Mouse (Mus musculus) lung, postnatal 4 days (tissue): ENCODE results near the gene Eml3.
"Not testable (repeated sequence)": the region's sequence is repeated elsewhere in the genome, so short reads cannot be mapped to it uniquely, and the experiment has no call there.

Source experiments
- DNase-seq, 2 experiments: peaks; one replicate each; pipeline ENCODE4 v3.0.0; 2021

The Eml3 gene

DNA sequence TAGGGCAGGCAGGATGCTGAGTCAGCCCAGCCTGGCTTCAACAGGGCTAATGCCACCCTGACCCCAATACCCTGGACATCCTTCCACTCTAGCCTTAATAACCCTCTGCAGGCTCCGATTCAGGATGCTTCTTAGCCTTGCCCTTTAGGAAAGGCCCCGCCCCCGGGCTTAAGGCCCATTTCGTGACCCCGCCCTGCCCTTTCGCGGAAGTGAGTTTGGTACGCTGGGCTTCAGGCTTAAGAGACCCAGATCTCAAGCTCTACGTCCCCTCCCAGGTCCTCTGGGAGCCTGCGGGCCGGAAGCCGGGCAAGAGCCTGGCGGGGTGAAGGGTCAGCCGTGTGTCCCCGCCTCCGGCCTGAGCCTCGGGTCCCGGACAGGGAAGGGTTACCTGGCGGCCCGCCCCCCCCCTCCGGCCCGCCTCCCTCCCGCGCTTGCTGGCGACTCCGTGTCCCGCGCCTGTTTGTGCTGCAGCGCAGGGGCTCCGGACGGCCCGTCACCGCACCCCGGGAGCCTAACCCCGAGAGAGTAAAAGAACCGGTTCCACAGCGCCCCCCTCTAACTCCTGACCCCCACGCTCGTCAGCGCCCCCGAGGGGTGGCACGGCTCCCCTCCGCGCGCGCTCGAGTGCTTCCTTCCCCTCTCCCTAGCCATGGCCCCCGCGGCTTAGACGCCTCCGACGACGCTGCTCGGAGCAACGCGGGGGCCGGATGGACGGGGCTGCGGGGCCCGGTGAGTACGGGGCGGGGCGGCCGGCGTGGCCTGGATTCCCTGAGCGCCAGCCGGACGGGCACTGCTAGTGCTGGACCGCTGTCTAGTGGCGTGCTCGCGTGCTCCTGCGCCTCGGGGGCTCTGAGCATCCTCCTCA lies at the start of gene Eml3, which contains the start of gene Rom1:
Gene Eml3, plus strand, starts transcription at position 329 of the 865 bp plus-strand sequence.
Gene Rom1, minus strand, starts transcription at position 133 of the 865 bp plus-strand sequence.
- DNase-seq, result peak; percentile 93 to 94

GRCm38 (mm10) chr19:8880311-8881033 lies 48.9 kb upstream of the Eml3 start, which contains the start of gene Uqcc3:
Gene Uqcc3 (minus strand): TSS chr19:8880923.
- peak; percentile 92 to 93 for DNase-seq

GRCm38 (mm10) chr19:8881034-8881392 lies 48.3 kb upstream of the Eml3 start:
- no peak for DNase-seq

DNA sequence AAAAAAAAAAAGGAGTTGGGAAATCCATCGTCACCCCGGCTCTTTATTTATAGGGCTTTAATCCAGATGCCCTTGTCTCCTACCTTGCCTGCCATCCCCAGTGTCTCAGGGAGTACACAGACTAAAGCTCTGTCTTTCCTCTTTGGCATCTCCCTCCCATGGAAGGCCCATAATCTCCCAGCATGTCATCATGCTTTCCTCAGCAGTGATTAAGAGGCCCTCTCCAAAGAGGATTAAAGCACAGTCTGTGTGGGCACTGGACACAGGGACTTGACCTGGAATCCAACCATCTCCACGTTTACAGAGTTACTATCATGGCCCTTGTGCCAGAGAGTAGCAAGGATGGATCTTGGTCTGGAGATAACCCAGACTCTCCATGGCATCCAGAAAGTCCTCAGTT lies 45.7 kb upstream of the Eml3 start, which contains the start of the genes Lbhd1 and Gm49403:
Gene Lbhd1, plus strand, starts transcription at position 117 of the 400 bp plus-strand sequence.
Gene Gm49403, plus strand, starts transcription at position 315 of the 400 bp plus-strand sequence.
- DNase-seq, result no peak

DNA sequence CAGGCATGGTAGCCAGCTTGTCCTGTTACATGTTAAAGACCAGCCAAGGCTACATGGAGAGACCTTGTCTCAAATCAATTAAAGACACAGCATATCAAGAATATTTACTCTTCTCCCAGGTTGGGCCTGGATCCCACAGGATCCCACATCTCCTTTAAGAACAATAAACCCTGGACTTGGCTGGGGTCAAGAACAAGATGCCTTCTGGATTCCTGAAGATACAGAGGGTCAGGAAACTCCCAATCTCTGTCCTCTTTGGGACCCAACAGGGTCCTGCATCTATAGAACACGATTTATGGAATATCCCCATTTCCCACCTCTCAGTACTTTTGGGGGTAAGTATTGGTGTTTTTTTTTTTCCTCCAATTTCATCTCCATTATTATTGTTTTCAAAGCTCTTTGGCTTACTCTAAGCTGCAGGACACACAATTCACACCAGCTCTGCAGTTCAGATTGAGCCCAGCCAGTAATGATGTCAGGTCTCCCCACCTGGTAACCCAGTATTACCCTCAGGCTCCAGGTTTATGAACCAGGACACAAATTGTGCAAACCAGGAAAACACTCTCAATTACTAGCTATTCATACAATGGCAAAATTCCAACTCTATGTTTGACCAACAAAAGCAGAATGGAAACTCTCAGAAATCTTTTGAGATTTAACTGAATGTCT lies 42.3 kb upstream of the Eml3 start:
- no peak for DNase-seq

GRCm38 (mm10) chr19:8887585-8888463 lies 41.5 kb upstream of the Eml3 start:
- no peak for DNase-seq

- DNase-seq, result peak; percentile 96
Measured at GRCm38 (mm10) chr19:8888511-8889385, 40.6 kb upstream of the Eml3 start, which contains the start of the genes 1810009A15Rik and Gm49416. Gene 1810009A15Rik (plus strand): TSS chr19:8888853. Gene Gm49416 (plus strand): TSS chr19:8888926.

- DNase-seq, result peak; percentile 89 to 90
Measured at GRCm38 (mm10) chr19:8892829-8893766, 36.3 kb upstream of the Eml3 start, which contains the start of gene Ints5. Gene Ints5 (plus strand): TSS chr19:8893005.

GRCm38 (mm10) chr19:8895397-8895960 lies 33.9 kb upstream of the Eml3 start:
- DNase-seq, result no peak

DNA sequence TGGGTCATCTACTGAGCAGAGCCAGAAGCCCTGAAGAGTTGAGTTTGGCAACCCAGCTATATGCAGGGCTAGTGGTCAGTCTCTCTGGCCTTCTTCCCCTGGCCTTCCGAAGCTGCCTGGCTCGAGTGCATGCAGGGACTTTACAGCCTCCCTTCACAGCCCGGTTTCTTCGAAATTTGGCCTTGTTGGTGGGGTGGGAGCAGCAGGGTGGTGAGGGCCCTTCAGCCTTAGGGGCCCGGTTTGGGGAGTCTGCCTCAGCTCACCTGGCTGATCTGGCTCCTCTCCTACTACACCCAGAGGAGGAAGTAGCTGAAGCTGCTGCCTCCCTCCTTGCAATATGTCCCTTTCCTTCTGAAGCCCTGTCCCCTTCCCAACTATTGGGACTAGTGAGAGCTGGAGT lies 33.1 kb upstream of the Eml3 start:
- not testable (repeated sequence) for DNase-seq

DNA sequence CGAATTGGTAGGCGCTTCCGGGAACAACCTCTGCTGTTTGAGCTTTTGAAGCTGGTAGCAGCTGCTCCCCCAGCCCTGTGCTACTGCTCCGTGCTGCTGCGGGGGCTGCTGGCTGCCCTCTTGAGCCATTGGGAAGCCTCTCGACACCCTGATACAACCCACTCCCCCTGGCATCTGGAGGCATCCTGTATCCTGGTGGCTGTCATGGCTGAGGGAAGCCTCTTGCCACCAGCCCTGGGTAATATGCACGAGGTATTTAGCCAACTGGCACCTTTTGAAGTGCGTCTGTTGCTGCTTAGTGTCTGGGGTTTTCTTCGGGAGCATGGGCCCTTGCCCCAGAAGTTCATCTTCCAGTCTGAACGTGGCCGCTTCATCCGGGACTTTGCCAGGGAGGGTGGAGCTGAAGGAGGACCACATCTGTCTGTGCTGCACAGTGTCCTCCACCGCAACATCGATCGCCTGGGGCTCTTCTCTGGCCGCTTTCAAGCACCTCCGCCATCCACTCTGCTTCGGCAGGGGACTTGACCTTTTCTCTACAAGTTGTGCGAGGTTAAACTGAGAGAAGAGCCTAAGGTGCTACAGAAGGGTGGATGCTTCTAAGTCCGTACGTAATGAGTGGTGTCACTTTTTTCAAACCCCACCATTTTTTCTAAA lies 32.0 kb upstream of the Eml3 start:
- peak; percentile 52 to 63 for DNase-seq

DNA sequence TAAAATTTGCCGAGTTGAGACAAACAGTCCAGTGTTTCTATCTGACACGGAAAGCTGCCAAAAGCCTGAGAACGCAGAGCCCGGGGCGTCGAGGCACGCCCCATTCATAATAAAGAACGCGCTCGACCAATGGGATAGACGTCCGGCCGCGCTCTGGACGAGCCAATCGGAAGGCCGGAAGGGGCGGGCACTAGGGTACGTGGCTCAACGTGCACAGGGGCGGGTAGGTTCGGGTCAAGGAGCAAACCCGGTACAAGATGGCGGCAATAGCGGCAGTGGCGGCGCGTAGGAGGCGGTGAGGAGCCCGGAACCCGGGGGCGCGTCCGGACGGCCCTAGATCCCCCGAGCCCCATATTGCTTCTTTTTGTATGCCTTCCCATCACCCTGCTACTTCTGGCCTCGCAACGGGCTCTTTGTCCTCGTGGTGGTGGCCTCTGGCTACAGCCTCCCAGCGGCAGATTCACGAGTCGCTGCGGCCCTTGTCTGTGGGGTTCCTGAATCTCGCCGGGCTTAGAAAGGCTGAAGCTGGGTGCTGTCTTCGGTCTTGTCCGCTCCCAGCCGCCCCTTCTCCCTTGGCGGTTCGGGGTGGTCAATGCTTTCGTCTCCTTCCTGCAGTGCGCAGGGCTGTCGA lies 31.4 kb upstream of the Eml3 start, which contains the start of gene Ganab:
Gene Ganab, plus strand, starts transcription at position 207 of the 631 bp plus-strand sequence.
- DNase-seq, result peak; percentile 96 to 98

- no peak for DNase-seq
Measured at GRCm38 (mm10) chr19:8898576-8898975, 30.8 kb upstream of the Eml3 start.

- DNase-seq, result no peak
Measured at GRCm38 (mm10) chr19:8899079-8899478, 30.3 kb upstream of the Eml3 start.

DNA sequence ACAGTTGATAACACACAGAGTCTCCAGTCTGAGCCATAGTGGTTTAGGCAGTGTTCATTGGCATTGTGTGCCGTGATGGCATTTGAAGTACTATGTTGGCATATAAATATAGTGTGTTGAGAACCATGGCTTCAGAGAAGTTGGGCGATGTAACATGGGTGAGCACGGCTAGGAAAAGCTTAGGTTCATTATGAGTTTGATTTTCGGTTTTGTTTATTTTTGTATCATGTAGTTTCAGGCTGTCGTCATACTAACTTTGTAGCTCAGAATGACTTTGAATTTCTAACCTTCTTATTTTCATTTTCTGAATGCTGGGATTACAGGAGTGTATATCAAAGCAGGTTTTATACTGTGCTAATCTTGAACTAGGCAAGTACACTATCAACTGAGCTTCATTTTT lies 25.9 kb upstream of the Eml3 start:
- no peak for DNase-seq

GRCm38 (mm10) chr19:8908531-8908930 lies 20.8 kb upstream of the Eml3 start:
- DNase-seq, result no peak

- no peak for DNase-seq
Measured at GRCm38 (mm10) chr19:8911810-8912209, 17.5 kb upstream of the Eml3 start.

DNA sequence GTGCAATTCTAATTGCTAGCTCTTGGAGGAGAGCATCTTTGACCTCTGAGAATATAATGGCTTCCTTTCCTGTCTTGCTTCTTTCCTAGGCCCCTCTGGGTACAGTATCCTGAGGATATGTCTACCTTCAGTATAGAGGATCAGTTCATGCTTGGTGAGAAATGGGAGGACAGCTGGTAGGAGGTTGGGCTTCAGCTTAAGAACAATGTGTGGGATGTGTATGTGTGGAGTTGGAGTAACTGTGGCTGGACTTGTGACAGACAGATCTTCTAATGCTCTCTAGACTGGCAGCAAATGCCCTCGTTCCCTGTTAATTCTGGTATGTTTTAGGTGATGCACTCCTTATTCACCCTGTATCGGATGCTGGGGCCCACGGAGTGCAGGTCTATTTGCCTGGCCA lies 15.1 kb upstream of the Eml3 start:
- no peak for DNase-seq
